Mouse (Mus musculus) stomach, embryonic 15.5 days (tissue): Measurements from ENCODE around the gene Nim1k. TPM values are rescaled to one million over a fixed set of nuclear protein-coding genes. Genes with fewer than 3 reads are reported as not detected.
A peak's percentile ranks its signal among the peaks of the same experiment; 100 is the strongest.
"Not testable (repeated sequence)": the region's sequence is repeated elsewhere in the genome, so short reads cannot be mapped to it uniquely, and the experiment has no call there.

Source experiments
- ATAC-seq: fragments of 200-750 bp; cut with Nextera tagmentation; 2 replicates; pipeline ENCODE4 v1.8.0; 2017; ENCODE audit warnings: low read depth, moderate number of reproducible peaks, moderate TSS enrichment; ENCODE audit not compliant: insufficient read depth, low FRiP score
- H3K27ac ChIP-seq: fragments of 300-500 bp; sonication (generic); 2 replicates; pipeline ENCODE4 v1.5.1; 2015; ENCODE audit warnings: mild to moderate bottlenecking, inconsistent platforms
- H3K27me3 ChIP-seq: fragments of 300-500 bp; sonication (generic); replicated peaks from 2 replicates; pipeline ENCODE4 v1.6.1; 2015; ENCODE audit warnings: inconsistent platforms
- H3K36me3 ChIP-seq: fragments of 300-500 bp; sonication (generic); 2 replicates; pipeline ENCODE4 v1.6.1; 2015; ENCODE audit warnings: inconsistent platforms
- H3K4me1 ChIP-seq: fragments of 300-500 bp; sonication (generic); 2 replicates; pipeline ENCODE4 v1.6.1; 2015; ENCODE audit warnings: inconsistent platforms
- H3K4me2 ChIP-seq: fragments of 300-500 bp; sonication (generic); 2 replicates; pipeline ENCODE4 v1.6.1; 2015; ENCODE audit warnings: mild to moderate bottlenecking, inconsistent platforms
- H3K4me3 ChIP-seq: fragments of 300-500 bp; sonication (generic); replicated peaks from 2 replicates; pipeline ENCODE4 v1.5.1; 2015; ENCODE audit warnings: inconsistent platforms
- H3K9ac ChIP-seq: fragments of 300-500 bp; sonication (generic); 2 replicates; pipeline ENCODE4 v1.6.1; 2015; ENCODE audit warnings: inconsistent platforms
- H3K9me3 ChIP-seq: fragments of 300-500 bp; sonication (generic); 2 replicates; pipeline ENCODE4 v1.6.1; 2016; ENCODE audit warnings: inconsistent platforms
- WGBS: fragments of 180-500 bp; shearing (Covaris S2); methylation state at CpG from one replicate; pipeline ENCODE4 v1.1.7; 2015; 5-methylcytosine and 5-hydroxymethylcytosine counted together
- polyA plus RNA-seq: library from polyadenylated mRNA; unstranded; fragments of >200 nt; fragmentation: Nextera tagmentation; extraction: Ambion mirVana; gene quantifications from 2 replicates; pipeline ENCODE4 v1.2.1, GENCODE M21; 2015

Gene Nim1k
- polyA plus RNA-seq, 1 experiment from 2014 or later, result 0.71 TPM

DNA sequence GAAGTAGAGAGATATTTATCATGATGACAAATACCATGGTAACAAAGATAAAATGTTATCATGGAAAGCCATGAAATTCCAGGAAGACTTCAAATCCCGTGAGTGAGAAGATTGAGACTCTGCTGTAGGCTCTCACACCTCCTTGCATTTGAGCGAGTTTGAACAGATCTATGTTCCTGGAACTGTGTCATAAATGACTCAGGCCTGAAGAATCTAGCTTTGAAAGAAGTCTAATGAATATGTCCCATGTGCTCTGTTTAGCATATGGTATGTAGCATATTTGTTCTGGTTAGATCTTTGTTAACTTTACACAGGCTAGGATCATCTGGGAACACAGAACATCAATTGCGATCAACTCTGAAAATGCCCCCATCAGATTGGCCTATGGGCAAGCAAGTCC, 33.2 kb downstream of the Nim1k start:
- 66% methylated on average over 3 of the region's 3 CpGs for WGBS
- Histone ChIP-seq H3K27ac (no peak overlapping the region), H3K27me3 (no peaks in the 10 kb centered on the region), H3K4me2 (no peak overlapping the region), H3K4me3 (no peak overlapping the region), H3K9ac (no peak overlapping the region), H3K9me3 (no peaks in the 10 kb centered on the region), H3K36me3 (no peaks in the 10 kb centered on the region), H3K4me1 (no peaks in the 10 kb centered on the region)
- no peak for ATAC-seq

DNA sequence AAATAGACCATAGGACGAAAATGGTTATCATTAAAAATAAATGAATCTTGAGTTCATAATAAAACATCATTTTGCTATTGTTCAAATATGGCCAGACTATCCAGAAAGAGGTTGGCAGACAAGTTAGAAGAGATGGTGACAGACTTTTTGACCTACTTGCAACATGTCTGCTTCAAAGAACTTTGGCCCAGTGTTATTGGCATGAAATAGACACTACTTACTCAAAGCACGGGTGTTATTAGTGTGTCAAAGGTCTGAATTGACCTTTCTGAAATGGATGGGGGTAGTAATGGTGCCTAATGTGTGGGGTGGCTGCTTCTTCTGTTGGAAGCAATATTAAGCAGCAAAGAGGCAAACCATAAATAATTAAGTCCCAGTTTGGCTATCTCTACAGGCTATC, 39.6 kb downstream of the Nim1k start:
- H3K27ac ChIP-seq, result no peak overlapping the region
- H3K9ac ChIP-seq, result no peak overlapping the region
- H3K4me2 ChIP-seq, result no peak overlapping the region
- no peaks in the 10 kb centered on the region for H3K27me3 ChIP-seq
- no peak for ATAC-seq
- no peaks in the 10 kb centered on the region for H3K36me3 ChIP-seq
- H3K4me3 ChIP-seq, result no peak overlapping the region
- no peaks in the 10 kb centered on the region for H3K9me3 ChIP-seq
- 81% methylated on average over 2 of the region's 2 CpGs for WGBS
- no peaks in the 10 kb centered on the region for H3K4me1 ChIP-seq

DNA sequence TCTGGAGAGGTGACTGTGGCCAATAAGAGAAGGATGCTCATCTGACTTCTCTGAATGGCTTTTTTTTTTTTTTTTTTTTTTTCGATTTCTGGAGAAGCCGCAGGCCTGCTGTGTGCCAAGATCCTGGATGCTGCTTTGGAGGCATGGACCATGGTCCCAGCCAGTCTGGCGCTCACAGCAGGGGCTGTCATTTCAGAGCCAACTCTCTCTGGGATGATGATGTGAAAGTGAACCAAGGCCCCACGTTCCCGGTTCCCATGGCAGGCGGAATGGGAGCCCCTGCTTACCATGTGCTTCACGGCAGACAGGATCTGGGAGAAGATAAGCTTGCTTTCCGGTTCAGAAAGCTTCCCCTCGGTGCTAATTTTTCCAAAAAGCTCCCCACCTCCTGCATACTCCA, 41.9 kb downstream of the Nim1k start:
- H3K9ac ChIP-seq, result no peak overlapping the region
- no peaks in the 10 kb centered on the region for H3K36me3 ChIP-seq
- no peak overlapping the region for H3K4me2 ChIP-seq
- H3K9me3 ChIP-seq, result no peaks in the 10 kb centered on the region
- H3K4me3 ChIP-seq, result no peak overlapping the region
- ATAC-seq, result no peak
- no peaks in the 10 kb centered on the region for H3K4me1 ChIP-seq
- H3K27me3 ChIP-seq, result no peaks in the 10 kb centered on the region
- WGBS, result 68% methylated on average over 9 of the region's 9 CpGs
- H3K27ac ChIP-seq, result no peak overlapping the region

DNA sequence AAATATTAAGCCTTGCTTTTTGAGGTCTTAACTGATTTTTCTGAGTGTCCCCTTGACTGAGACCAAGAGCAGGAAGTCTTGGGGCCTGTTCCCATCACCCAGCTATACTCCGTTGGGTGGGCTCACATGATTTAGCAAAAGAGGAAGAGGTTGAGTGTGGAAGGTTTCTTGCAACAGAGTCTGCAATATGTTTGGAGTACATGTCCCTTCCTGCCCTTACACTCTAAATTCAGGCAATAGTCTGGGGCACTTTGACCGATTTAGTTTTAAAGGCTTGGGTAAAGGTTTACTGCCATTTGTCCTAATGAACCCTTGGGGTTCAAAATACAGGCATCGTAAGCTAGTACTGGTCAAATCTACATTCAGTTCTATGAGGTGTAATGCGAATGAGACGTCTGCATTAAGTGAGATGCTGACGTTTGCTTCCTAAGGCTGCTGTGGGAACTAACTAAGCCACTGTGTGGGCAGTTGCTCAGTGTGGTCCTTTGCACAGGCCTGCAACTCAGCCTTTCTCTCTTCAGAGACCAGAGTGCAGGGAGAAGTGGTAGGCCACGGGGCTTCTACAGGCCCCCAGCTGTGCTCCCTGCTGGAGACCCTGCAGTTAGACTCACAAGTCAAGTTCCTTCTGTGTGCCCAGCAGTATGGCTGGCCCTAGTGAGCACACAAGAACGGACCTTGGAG, 42.4 kb downstream of the Nim1k start:
- Histone ChIP-seq H3K27ac (no peak overlapping the region), H3K36me3 (peaks cover 2% of the 10 kb centered on the region; the same call in 1 of the 2 replicates), H3K4me3 (no peak overlapping the region), H3K4me1 (no peaks in the 10 kb centered on the region), H3K27me3 (no peaks in the 10 kb centered on the region), H3K9ac (no peak overlapping the region), H3K9me3 (no peaks in the 10 kb centered on the region), H3K4me2 (no peak overlapping the region)
- 67% methylated on average over 8 of the region's 8 CpGs for WGBS
- ATAC-seq, result no peak

- Histone ChIP-seq H3K36me3 (peaks cover 2% of the 10 kb centered on the region; the same call in 1 of the 2 replicates), H3K4me3 (no peak overlapping the region), H3K9me3 (no peaks in the 10 kb centered on the region), H3K27me3 (no peaks in the 10 kb centered on the region), H3K4me2 (no peak overlapping the region), H3K4me1 (no peaks in the 10 kb centered on the region), H3K27ac (no peak overlapping the region), H3K9ac (no peak overlapping the region)
- no peak for ATAC-seq
- 86% methylated on average over 11 of the region's 11 CpGs for WGBS
Measured at GRCm38 (mm10) chr13:119712463-119712862, 43.2 kb downstream of the Nim1k start.

DNA sequence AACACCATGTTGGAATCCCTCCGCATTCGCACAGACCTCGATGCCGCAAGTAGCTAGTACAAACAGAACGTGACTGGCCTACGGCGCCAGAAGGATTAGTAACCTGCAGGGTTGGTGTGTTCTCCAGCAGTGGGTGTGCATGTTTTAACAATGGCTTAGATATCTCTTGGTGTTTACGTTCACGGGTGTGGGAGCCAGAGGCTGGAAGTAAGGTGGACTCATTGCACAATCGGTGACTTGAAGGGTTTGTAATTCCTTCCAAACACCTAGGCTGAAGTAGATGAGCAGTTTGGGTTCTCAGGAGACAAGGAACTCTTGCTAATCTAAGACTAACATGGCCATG, 45.4 kb downstream of the Nim1k start:
- Histone ChIP-seq H3K4me3 (no peak overlapping the region), H3K4me2 (no peak overlapping the region), H3K36me3 (peaks cover 17% of the 10 kb centered on the region), H3K27ac (no peak overlapping the region), H3K9me3 (no peaks in the 10 kb centered on the region), H3K4me1 (no peaks in the 10 kb centered on the region), H3K9ac (no peak overlapping the region), H3K27me3 (no peaks in the 10 kb centered on the region)
- WGBS, result 71% methylated on average over 10 of the region's 10 CpGs
- ATAC-seq, result peak; percentile 84

- 86% methylated on average over 8 of the region's 8 CpGs for WGBS
- Histone ChIP-seq H3K4me1 (no peaks in the 10 kb centered on the region), H3K9ac (no peak overlapping the region), H3K4me2 (no peak overlapping the region), H3K27ac (no peak overlapping the region), H3K4me3 (no peak overlapping the region), H3K27me3 (no peaks in the 10 kb centered on the region), H3K36me3 (peaks cover 20% of the 10 kb centered on the region), H3K9me3 (no peaks in the 10 kb centered on the region)
- no peak for ATAC-seq
Measured at GRCm38 (mm10) chr13:119709388-119710267, 46.1 kb downstream of the Nim1k start.

DNA sequence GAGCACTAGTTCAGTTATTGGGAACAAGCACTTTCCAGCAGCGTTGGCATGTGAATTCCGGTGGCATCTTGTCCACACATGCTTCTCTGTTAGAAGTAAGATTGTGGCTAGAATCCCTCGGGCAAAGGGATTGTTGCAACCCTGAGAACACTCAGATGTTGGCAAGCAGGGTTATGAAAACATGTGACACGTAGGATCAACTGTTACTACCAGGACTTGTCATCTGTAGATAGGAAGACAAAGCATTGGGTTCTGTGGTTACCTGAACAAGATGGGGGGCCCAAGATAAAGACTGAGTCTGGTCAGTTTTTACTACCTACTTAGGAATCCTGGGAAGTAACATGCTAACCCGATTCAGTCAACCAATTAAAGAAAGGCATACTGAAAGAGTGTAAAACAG, 46.7 kb downstream of the Nim1k start:
- Histone ChIP-seq H3K4me1 (no peaks in the 10 kb centered on the region), H3K4me3 (no peak overlapping the region), H3K9ac (no peak overlapping the region), H3K9me3 (no peaks in the 10 kb centered on the region), H3K27ac (no peak overlapping the region), H3K4me2 (no peak overlapping the region), H3K27me3 (no peaks in the 10 kb centered on the region), H3K36me3 (peaks cover 25% of the 10 kb centered on the region)
- 81% methylated on average over 5 of the region's 5 CpGs for WGBS
- ATAC-seq, result no peak

GRCm38 (mm10) chr13:119707906-119708305, 47.8 kb downstream of the Nim1k start:
- Histone ChIP-seq H3K9ac (no peak overlapping the region), H3K9me3 (no peaks in the 10 kb centered on the region), H3K27me3 (no peaks in the 10 kb centered on the region), H3K4me1 (no peaks in the 10 kb centered on the region), H3K27ac (no peak overlapping the region), H3K36me3 (peaks cover 28% of the 10 kb centered on the region), H3K4me2 (no peak overlapping the region), H3K4me3 (no peak overlapping the region)
- ATAC-seq, result no peak
- 79% methylated on average over 6 of the region's 6 CpGs for WGBS

- Histone ChIP-seq H3K4me3 (no peak overlapping the region), H3K9ac (no peak overlapping the region), H3K4me1 (no peaks in the 10 kb centered on the region), H3K27ac (no peak overlapping the region), H3K9me3 (no peaks in the 10 kb centered on the region), H3K27me3 (no peaks in the 10 kb centered on the region), H3K4me2 (no peak overlapping the region), H3K36me3 (peaks cover 35% of the 10 kb centered on the region)
- no peak for ATAC-seq
- WGBS, result 62% methylated on average over 7 of the region's 7 CpGs
Measured at GRCm38 (mm10) chr13:119706953-119707352, 48.7 kb downstream of the Nim1k start.

DNA sequence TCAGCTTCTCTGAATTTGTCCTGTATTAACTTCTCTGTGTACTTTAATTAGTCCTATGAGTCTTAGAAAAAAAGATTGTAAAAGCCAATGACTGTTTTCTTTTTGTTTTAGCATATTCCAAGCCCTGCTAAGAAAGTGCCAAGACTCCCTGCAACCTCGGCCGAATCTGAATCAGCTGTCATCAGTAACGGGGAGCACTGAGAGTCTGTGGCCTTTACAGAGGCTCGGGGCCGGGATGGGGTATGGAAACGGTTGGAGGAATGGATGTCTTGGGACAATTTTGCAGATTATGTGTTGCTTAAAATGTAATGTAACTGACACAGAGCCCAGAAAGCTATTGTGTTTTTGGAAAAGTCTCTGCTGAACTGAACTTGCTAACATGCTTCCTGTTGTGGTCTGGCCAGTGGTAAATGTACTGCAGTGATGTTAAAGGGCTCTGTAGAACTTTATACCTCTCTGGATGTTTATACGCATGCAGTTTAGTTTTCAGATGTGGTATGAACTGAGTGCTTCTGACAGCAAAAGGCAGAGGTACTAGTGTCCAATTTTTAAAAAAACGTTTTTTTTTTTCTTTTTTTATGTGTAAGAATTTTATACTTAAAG, 49.3 kb downstream of the Nim1k start:
- peaks cover 35% of the 10 kb centered on the region for H3K36me3 ChIP-seq
- not testable (repeated sequence) for H3K9ac ChIP-seq, H3K27ac ChIP-seq, ATAC-seq, H3K4me1 ChIP-seq, H3K9me3 ChIP-seq, H3K4me3 ChIP-seq, H3K27me3 ChIP-seq, H3K4me2 ChIP-seq
- 81% methylated on average over 8 of the region's 8 CpGs for WGBS

DNA sequence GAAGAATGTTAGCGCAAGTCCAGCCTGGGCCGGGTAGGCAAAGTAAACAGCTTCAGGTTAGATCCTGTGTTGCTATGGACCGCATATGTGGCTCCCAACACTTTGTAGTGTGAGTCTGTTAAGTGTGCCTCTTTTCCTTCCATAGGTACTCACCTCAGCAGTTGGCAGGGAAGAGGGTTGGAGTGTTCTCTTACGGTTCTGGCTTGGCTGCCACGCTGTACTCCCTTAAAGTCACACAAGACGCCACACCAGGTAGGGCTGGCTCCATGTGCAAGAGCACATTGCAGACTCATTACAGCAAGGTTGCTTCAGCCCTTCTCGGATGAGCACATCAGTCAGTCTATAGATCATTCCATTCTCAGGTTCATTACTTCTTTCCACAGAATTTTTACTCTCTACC, 51.4 kb downstream of the Nim1k start:
- no peaks in the 10 kb centered on the region for H3K9me3 ChIP-seq
- no peaks in the 10 kb centered on the region for H3K4me1 ChIP-seq
- no peak overlapping the region for H3K9ac ChIP-seq
- 84% methylated on average over 7 of the region's 7 CpGs for WGBS
- H3K27me3 ChIP-seq, result no peaks in the 10 kb centered on the region
- H3K27ac ChIP-seq, result no peak overlapping the region
- ATAC-seq, result no peak
- H3K4me2 ChIP-seq, result no peak overlapping the region
- peaks cover 52% of the 10 kb centered on the region for H3K36me3 ChIP-seq
- no peak overlapping the region for H3K4me3 ChIP-seq
